Mouse (Mus musculus) heart, embryonic 16.5 days (tissue): ENCODE measurements around the gene Klhl26. TPM values are rescaled to one million over a fixed set of nuclear protein-coding genes. Genes with fewer than 3 reads are reported as not detected.

Experiments used
- ATAC-seq: fragments of 200-750 bp; cut with Nextera tagmentation; replicated peaks from 2 replicates; pipeline ENCODE4 v1.8.0; 2017; ENCODE audit warnings: moderate number of reproducible peaks; ENCODE audit not compliant: insufficient read depth, low FRiP score; ENCODE audit errors: extremely low read depth
- H3K27ac ChIP-seq: fragments of 300-500 bp; sonication (generic); 2 replicates; pipeline ENCODE4 v1.5.1; 2014; ENCODE audit warnings: mild to moderate bottlenecking, low read length, control low read depth, moderate library complexity
- H3K27me3 ChIP-seq: fragments of 300-500 bp; sonication (generic); 2 replicates; pipeline ENCODE4 v1.6.1; 2014; ENCODE audit warnings: low read length, mixed read lengths; ENCODE audit not compliant: control insufficient read depth, insufficient read depth
- H3K36me3 ChIP-seq: fragments of 300-500 bp; sonication (generic); 2 replicates; pipeline ENCODE4 v1.6.1; 2014; ENCODE audit not compliant: control insufficient read depth, insufficient read depth
- H3K4me1 ChIP-seq: fragments of 300-500 bp; sonication (generic); 2 replicates; pipeline ENCODE4 v1.6.1; 2014; ENCODE audit warnings: low read length, mixed read lengths; ENCODE audit not compliant: control insufficient read depth, insufficient read depth
- H3K4me2 ChIP-seq: fragments of 300-500 bp; sonication (generic); 2 replicates; pipeline ENCODE4 v1.6.1; 2014; ENCODE audit warnings: low read depth, mild to moderate bottlenecking, control low read depth, low read length
- H3K4me3 ChIP-seq: fragments of 300-500 bp; sonication (generic); 2 replicates; pipeline ENCODE4 v1.5.1; 2014; ENCODE audit warnings: mild to moderate bottlenecking, control low read depth, low read length
- H3K9ac ChIP-seq: fragments of 300-500 bp; sonication (generic); 2 replicates; pipeline ENCODE4 v1.6.1; 2014; ENCODE audit warnings: low read length, control low read depth
- H3K9me3 ChIP-seq: fragments of 300-500 bp; sonication (generic); replicated peaks from 2 replicates; pipeline ENCODE4 v1.6.1; 2016; ENCODE audit warnings: low read length; ENCODE audit not compliant: control insufficient read depth
- WGBS: fragments of 180-500 bp; shearing (Covaris S2); extraction: QIAGEN DNeasy Blood & Tissue Kit; methylation state at CpG from one replicate; pipeline ENCODE4 v1.1.7; 2014; 5-methylcytosine and 5-hydroxymethylcytosine counted together
- polyA plus RNA-seq: library from polyadenylated mRNA; unstranded; fragments of >200 nt; fragmentation: Nextera tagmentation; extraction: Ambion mirVana; gene quantifications from 2 replicates; pipeline ENCODE4 v1.2.1, GENCODE M21; 2015

The Klhl26 gene
- polyA plus RNA-seq, 1 experiment from 2014 or later, result 9.9 TPM

- no peak overlapping the region for H3K27ac ChIP-seq
- H3K27me3 ChIP-seq, result no peaks in the 10 kb centered on the region
- H3K9me3 ChIP-seq, result no peaks in the 10 kb centered on the region
- H3K4me3 ChIP-seq, result no peak overlapping the region
- no peaks in the 10 kb centered on the region for H3K36me3 ChIP-seq
- 60% methylated on average over 5 of the region's 5 CpGs for WGBS
- no peak overlapping the region for H3K4me2 ChIP-seq
- H3K4me1 ChIP-seq, result peaks cover 28% of the 10 kb centered on the region
- H3K9ac ChIP-seq, result no peak overlapping the region; the same call in 1 of the 2 replicates
- ATAC-seq, result no peak
Observed at GRCm38 (mm10) chr8:70467229-70467725, 9.5 kb downstream of the Klhl26 start.

GRCm38 (mm10) chr8:70466771-70467170 is 10.0 kb downstream of the Klhl26 start:
- no peak overlapping the region for H3K4me3 ChIP-seq
- no peak overlapping the region for H3K4me2 ChIP-seq
- H3K36me3 ChIP-seq, result no peaks in the 10 kb centered on the region
- 44% methylated on average over 11 of the region's 11 CpGs for WGBS
- no peak overlapping the region for H3K27ac ChIP-seq
- H3K9ac ChIP-seq, result no peak overlapping the region
- no peak for ATAC-seq
- no peaks in the 10 kb centered on the region for H3K9me3 ChIP-seq
- H3K27me3 ChIP-seq, result no peaks in the 10 kb centered on the region
- H3K4me1 ChIP-seq, result peaks cover 28% of the 10 kb centered on the region

GRCm38 (mm10) chr8:70466305-70466704 is 10.5 kb downstream of the Klhl26 start:
- no peaks in the 10 kb centered on the region for H3K27me3 ChIP-seq
- WGBS, result 75% methylated on average over 4 of the region's 4 CpGs
- no peak overlapping the region for H3K4me3 ChIP-seq
- no peak overlapping the region for H3K4me2 ChIP-seq
- no peak for ATAC-seq
- H3K9me3 ChIP-seq, result no peaks in the 10 kb centered on the region
- H3K9ac ChIP-seq, result no peak overlapping the region
- H3K27ac ChIP-seq, result no peak overlapping the region
- peaks cover 32% of the 10 kb centered on the region for H3K4me1 ChIP-seq
- H3K36me3 ChIP-seq, result no peaks in the 10 kb centered on the region

GRCm38 (mm10) chr8:70465701-70466100 is 11.1 kb downstream of the Klhl26 start:
- Histone ChIP-seq H3K9me3 (no peaks in the 10 kb centered on the region), H3K4me2 (no peak overlapping the region), H3K4me3 (no peak overlapping the region), H3K4me1 (peaks cover 38% of the 10 kb centered on the region), H3K27me3 (no peaks in the 10 kb centered on the region), H3K27ac (no peak overlapping the region), H3K9ac (no peak overlapping the region), H3K36me3 (no peaks in the 10 kb centered on the region)
- ATAC-seq, result no peak
- 96% methylated on average over 4 of the region's 4 CpGs for WGBS

- no peak overlapping the region for H3K4me2 ChIP-seq
- no peaks in the 10 kb centered on the region for H3K9me3 ChIP-seq
- peaks cover 31% of the 10 kb centered on the region for H3K4me1 ChIP-seq
- no peak overlapping the region for H3K9ac ChIP-seq
- H3K27ac ChIP-seq, result no peak overlapping the region
- no peaks in the 10 kb centered on the region for H3K36me3 ChIP-seq
- no peak for ATAC-seq
- 88% methylated on average over 6 of the region's 6 CpGs for WGBS
- no peaks in the 10 kb centered on the region for H3K27me3 ChIP-seq
- no peak overlapping the region for H3K4me3 ChIP-seq
Observed at GRCm38 (mm10) chr8:70464162-70464561, 12.6 kb downstream of the Klhl26 start.

GRCm38 (mm10) chr8:70463306-70463705 is 13.5 kb downstream of the Klhl26 start:
- WGBS, result 62% methylated on average over 4 of the region's 4 CpGs
- no peak for ATAC-seq

GRCm38 (mm10) chr8:70462516-70462813 is 14.3 kb downstream of the Klhl26 start:
- WGBS, result 90% methylated on average over 8 of the region's 8 CpGs
- Histone ChIP-seq H3K27me3 (no peaks in the 10 kb centered on the region), H3K4me2 (no peak overlapping the region), H3K9me3 (no peaks in the 10 kb centered on the region), H3K36me3 (no peaks in the 10 kb centered on the region), H3K9ac (no peak overlapping the region), H3K4me1 (peaks cover 19% of the 10 kb centered on the region), H3K4me3 (no peak overlapping the region), H3K27ac (no peak overlapping the region)
- no peak for ATAC-seq

More at GRCm38 (mm10) chr8:70463306-70463705, 13.5 kb downstream of the Klhl26 start:
- Histone ChIP-seq H3K4me2 (no peak overlapping the region), H3K9ac (no peak overlapping the region), H3K4me3 (no peak overlapping the region), H3K36me3 (no peaks in the 10 kb centered on the region), H3K27ac (no peak overlapping the region), H3K4me1 (peaks cover 26% of the 10 kb centered on the region), H3K9me3 (no peaks in the 10 kb centered on the region), H3K27me3 (no peaks in the 10 kb centered on the region)

GRCm38 (mm10) chr8:70461765-70462515 is 14.8 kb downstream of the Klhl26 start:
- WGBS, result 73% methylated on average over 16 of the region's 16 CpGs
- Histone ChIP-seq H3K9ac (no peak overlapping the region), H3K4me1 (peaks cover 16% of the 10 kb centered on the region)

GRCm38 (mm10) chr8:70460606-70461005 is 16.2 kb downstream of the Klhl26 start:
- H3K9me3 ChIP-seq, result no peaks in the 10 kb centered on the region
- peaks cover 16% of the 10 kb centered on the region for H3K4me1 ChIP-seq
- ATAC-seq, result peak; percentile 60
- no peak overlapping the region for H3K4me3 ChIP-seq
- no peaks in the 10 kb centered on the region for H3K36me3 ChIP-seq
- H3K4me2 ChIP-seq, result no peak overlapping the region
- WGBS, result 48% methylated on average over 9 of the region's 9 CpGs
- no peaks in the 10 kb centered on the region for H3K27me3 ChIP-seq
- H3K9ac ChIP-seq, result no peak overlapping the region
- H3K27ac ChIP-seq, result no peak overlapping the region

More at GRCm38 (mm10) chr8:70461765-70462515, 14.8 kb downstream of the Klhl26 start:
- no peak overlapping the region for H3K4me2 ChIP-seq
- H3K9me3 ChIP-seq, result no peaks in the 10 kb centered on the region
- no peak overlapping the region for H3K4me3 ChIP-seq
- H3K27me3 ChIP-seq, result no peaks in the 10 kb centered on the region
- ATAC-seq, result 0 out of 2 replicates have a peak, but pooled peaks have one; percentile 23
- H3K27ac ChIP-seq, result no peak overlapping the region
- H3K36me3 ChIP-seq, result no peaks in the 10 kb centered on the region
